Mouse (Mus musculus) spleen, adult 2 months (tissue): Measurements from ENCODE around the gene Arhgap45. TPM values are rescaled to one million over a fixed set of nuclear protein-coding genes. Genes with fewer than 3 reads are reported as not detected.

ENCODE experiments used
- DNase-seq, 2 experiments: peaks; one replicate each; pipeline versions ENCODE4 v3.0.0 to v3.0.0-alpha.2; 2012 to 2021; ENCODE audit warnings: low spot score in 2 of 2, low read depth in 1 of 2
- H3K27ac ChIP-seq: fragments of 200-500 bp; 2 replicates; pipeline ENCODE4 v1.5.1; 2012; ENCODE audit warnings: low read length, inconsistent platforms; ENCODE audit not compliant: insufficient read depth
- H3K27me3 ChIP-seq: fragments of 200-500 bp; 2 replicates; pipeline ENCODE4 v1.6.1; 2012; ENCODE audit warnings: mild to moderate bottlenecking, moderate library complexity, low read length, inconsistent platforms; ENCODE audit not compliant: control insufficient read depth, insufficient read depth
- H3K36me3 ChIP-seq: fragments of 200-500 bp; 2 replicates; pipeline ENCODE4 v1.6.1; 2012; ENCODE audit warnings: mild to moderate bottlenecking, low read length, inconsistent platforms; ENCODE audit not compliant: control insufficient read depth, insufficient read depth
- H3K4me1 ChIP-seq: fragments of 200-500 bp; 2 replicates; pipeline ENCODE4 v1.6.1; 2011; ENCODE audit warnings: inconsistent platforms; ENCODE audit not compliant: control insufficient read depth, insufficient read depth, insufficient read length
- H3K4me3 ChIP-seq: fragments of 200-500 bp; 2 replicates; pipeline ENCODE4 v1.5.1; 2011; ENCODE audit warnings: mild to moderate bottlenecking, inconsistent platforms; ENCODE audit not compliant: insufficient read depth, insufficient read length; ENCODE audit errors: extremely low read depth
- CTCF ChIP-seq: fragments of 200-500 bp; IDR thresholded peaks from 2 replicates; pipeline ENCODE4 v1.5.1; 2011; ENCODE audit warnings: mild to moderate bottlenecking, inconsistent platforms; ENCODE audit not compliant: insufficient read depth, insufficient read length, insufficient replicate concordance; ENCODE audit errors: extremely low read depth
- POLR2A ChIP-seq: fragments of 200-500 bp; IDR thresholded peaks from 2 replicates; pipeline ENCODE4 v1.6.1; 2011; ENCODE audit warnings: low read depth, low read length, inconsistent platforms
- WGBS: fragments of 180-500 bp; shearing (Covaris S2); methylation state at CpG from one replicate; pipeline ENCODE4 v1.1.7; 2018; 5-methylcytosine and 5-hydroxymethylcytosine counted together
- polyA plus RNA-seq: library from polyadenylated mRNA; depleted of rRNA; stranded (reverse); fragments of >200 nt; gene quantifications from 2 replicates; pipeline ENCODE4 v1.2.3, GENCODE M21; 2012

Arhgap45 gene
- polyA plus RNA-seq, 1 experiment, result 492 TPM

DNA sequence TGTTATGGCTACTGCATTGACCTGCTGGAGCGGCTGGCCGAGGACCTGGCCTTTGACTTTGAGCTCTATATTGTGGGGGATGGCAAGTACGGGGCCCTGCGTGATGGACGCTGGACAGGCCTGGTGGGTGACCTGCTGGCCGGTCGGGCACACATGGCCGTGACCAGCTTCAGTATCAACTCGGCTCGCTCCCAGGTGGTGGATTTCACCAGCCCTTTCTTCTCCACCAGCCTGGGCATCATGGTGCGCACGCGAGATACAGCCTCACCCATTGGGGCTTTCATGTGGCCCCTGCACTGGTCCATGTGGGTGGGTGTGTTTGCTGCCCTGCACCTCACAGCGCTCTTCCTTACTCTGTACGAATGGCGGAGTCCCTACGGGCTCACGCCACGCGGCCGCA lies 42.4 kb upstream of the Arhgap45 start:
- TF ChIP-seq CTCF (no peak), POLR2A (no peak)
- 93% methylated on average over 21 of the region's 21 CpGs for WGBS
- H3K27me3 ChIP-seq, result peaks cover 10% of the 10 kb centered on the region

DNA sequence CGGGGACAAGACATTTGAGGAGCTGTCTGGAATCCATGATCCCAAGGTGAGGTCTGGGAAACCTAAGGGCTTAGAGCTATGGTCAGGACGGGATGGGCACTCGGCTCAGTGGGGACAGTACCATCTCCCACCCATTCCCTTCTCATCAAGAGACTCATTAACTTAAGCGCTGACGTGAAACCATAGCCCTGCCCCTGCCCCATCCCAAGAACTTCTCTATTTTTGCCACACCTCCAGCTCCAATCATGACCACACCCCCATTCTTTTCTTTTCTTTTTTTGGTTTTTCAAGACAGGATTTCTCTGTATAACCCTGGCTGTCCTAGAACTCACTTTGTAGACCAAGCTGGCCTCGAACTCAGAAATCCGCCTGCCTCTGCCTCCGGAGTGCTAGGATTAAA lies 41.8 kb upstream of the Arhgap45 start:
- Histone ChIP-seq H3K27ac (no peak overlapping the region), H3K4me1 (no peaks in the 10 kb centered on the region; the same call in 1 of the 2 replicates), H3K36me3 (peaks cover 40% of the 10 kb centered on the region), H3K4me3 (no peak overlapping the region), H3K27me3 (peaks cover 10% of the 10 kb centered on the region)
- WGBS, result 74% methylated on average over 8 of the region's 8 CpGs
- TF ChIP-seq CTCF, result no peak
- TF ChIP-seq POLR2A, result no peak
- DNase-seq, result no peak

More for the DNA sequence above, 42.4 kb upstream of the Arhgap45 start:
- DNase-seq, result no peak
- Histone ChIP-seq H3K4me1 (no peaks in the 10 kb centered on the region; the same call in 1 of the 2 replicates), H3K4me3 (no peak overlapping the region), H3K27ac (no peak overlapping the region), H3K36me3 (peaks cover 36% of the 10 kb centered on the region)

DNA sequence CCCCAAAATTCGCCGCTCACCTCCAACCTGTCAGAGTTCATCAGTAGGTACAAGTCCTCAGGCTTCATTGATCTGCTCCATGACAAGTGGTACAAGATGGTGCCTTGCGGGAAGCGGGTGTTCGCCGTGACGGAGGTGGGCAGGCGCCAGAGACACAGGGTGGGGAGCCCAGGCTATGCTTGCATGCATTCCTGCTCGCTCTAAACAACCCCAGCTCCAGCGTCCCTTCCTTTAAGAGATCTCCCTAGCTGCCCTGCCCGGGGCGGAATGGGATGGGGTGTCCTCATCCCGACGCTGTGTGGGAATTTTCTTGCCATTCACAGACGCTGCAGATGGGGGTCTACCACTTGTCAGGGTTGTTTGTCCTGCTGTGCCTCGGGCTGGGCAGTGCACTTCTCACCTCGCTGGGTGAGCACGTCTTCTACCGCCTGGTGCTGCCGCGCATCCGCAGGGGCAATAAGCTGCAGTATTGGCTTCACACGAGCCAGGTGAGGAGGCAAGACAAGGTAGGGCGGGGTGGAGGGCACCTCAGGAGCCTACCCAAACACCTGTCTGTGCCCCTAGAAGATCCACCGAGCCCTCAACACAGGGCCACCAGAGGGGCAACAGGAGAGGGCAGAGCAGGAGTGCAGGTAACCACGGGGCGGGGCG lies 40.3 kb upstream of the Arhgap45 start:
- Histone ChIP-seq H3K4me3 (no peak overlapping the region), H3K36me3 (peaks cover 40% of the 10 kb centered on the region), H3K4me1 (no peaks in the 10 kb centered on the region), H3K27ac (no peak overlapping the region), H3K27me3 (peaks cover 2% of the 10 kb centered on the region; the same call in 1 of the 2 replicates)
- TF ChIP-seq CTCF, result no peak
- no peak for TF ChIP-seq POLR2A
- DNase-seq, result no peak
- 96% methylated on average over 28 of the region's 28 CpGs for WGBS

DNA sequence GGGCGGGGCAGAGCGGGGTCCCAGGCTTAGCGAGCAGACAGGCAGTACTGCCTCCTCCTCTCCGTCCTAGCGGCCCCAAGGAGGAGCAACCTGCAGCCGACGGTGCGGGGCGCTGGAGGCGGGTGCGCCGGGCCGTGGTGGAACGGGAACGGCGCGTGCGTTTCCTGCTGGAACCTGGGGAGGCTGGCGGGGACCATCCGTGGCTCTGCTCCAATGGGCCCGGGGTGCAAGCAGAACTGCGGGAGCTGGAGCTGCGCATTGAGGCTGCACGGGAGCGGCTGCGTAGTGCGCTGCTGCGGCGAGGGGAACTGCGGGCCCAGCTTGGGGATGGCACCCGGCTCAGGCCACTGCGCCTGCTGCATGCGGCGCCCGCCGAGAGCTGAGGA lies 39.7 kb upstream of the Arhgap45 start:
- DNase-seq, result no peak

DNA sequence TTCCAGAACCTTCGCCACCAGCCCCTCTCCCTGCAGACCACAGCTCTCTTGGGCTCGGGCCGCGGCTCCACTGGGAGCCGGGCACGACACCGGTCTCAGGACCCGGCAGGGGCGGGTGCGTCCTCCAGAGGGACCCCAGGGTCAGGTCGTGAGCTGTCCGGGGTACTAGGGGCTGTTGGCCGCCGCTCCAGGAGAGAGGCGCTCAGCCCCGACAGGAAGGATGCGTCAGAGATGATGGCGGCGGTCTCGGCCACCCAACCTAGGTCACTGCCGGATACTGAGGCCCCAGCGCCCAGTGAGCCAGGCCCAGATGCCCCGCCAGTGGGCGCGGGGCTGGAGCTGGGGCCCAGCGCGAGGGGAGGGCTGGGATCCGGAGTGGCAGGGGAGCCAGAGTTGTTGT lies 39.1 kb upstream of the Arhgap45 start:
- Histone ChIP-seq H3K27me3 (no peaks in the 10 kb centered on the region), H3K4me1 (0 out of 2 replicates have a peak, but pooled peaks cover 2% of the 10 kb centered on the region), H3K36me3 (peaks cover 40% of the 10 kb centered on the region), H3K4me3 (no peak overlapping the region), H3K27ac (no peak overlapping the region)
- 97% methylated on average over 28 of the region's 28 CpGs for WGBS
- no peak for DNase-seq
- TF ChIP-seq CTCF (no peak), POLR2A (no peak)

More for the DNA sequence above, 39.7 kb upstream of the Arhgap45 start:
- no peak overlapping the region for H3K4me3 ChIP-seq
- H3K27ac ChIP-seq, result no peak overlapping the region
- H3K4me1 ChIP-seq, result no peaks in the 10 kb centered on the region
- H3K36me3 ChIP-seq, result peaks cover 40% of the 10 kb centered on the region
- no peaks in the 10 kb centered on the region for H3K27me3 ChIP-seq
- 95% methylated on average over 33 of the region's 36 CpGs for WGBS
- TF ChIP-seq POLR2A (no peak), CTCF (no peak)

DNA sequence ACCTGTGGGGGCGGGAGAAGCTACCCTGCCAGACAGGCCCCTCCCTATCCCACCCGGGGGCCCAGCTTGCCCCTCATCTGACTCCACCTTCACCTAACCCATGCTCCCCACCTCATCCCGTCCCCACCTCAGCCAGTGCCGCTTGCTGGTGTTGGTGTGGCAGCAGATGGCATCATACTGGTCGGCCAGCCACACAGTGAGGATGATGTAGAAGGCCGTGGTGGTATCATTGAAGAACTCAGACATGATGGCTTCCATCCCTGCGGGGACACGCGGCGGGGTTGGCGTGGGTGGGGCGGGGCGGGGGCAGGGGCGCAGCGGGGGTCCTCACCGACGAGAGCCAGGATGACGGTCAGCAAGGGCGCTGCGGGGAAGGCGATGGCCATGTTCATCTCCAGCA lies 38.4 kb upstream of the Arhgap45 start:
- WGBS, result 97% methylated on average over 21 of the region's 21 CpGs
- peaks cover 40% of the 10 kb centered on the region for H3K36me3 ChIP-seq
- no peaks in the 10 kb centered on the region for H3K27me3 ChIP-seq
- DNase-seq, result no peak
- no peak overlapping the region for H3K27ac ChIP-seq
- peaks cover 8% of the 10 kb centered on the region; the same call in 1 of the 2 replicates for H3K4me1 ChIP-seq
- TF ChIP-seq CTCF (no peak), POLR2A (no peak)
- no peak overlapping the region for H3K4me3 ChIP-seq

DNA sequence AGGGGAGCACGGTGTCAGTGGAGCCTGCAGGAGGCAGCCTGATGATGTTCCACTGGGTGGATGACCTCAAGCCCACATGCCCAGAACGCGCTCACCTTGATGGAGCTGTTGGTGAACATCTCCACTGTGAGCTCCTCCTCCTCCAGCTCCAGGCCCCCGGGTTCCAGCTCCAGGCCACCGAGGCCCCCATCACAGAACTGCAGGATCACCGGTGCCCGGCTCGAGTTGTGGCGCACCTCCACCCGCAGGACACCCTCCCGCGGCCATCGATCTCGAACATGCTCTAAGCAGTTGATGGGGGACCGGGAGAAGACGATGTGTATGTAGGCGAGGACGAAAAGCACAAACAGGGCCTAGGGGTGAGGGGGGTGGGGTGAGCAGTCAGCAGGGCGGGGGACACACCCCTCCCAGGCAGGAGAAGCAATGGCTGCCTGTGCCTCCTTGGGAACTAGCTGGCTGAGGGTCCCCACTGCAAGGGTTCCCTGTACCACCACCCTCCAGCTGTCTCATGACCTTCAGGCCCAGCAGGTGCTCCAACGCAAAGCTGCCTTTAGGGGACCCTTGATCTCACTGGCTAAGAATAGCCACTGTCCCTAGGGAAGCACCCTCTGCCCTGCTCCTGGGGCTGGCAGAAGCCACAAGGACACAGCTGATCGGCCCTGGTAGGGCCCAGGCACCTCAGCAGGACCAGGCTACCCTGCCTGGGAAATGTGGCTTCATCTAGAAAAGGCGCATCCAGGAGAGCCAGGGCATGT lies 36.9 kb upstream of the Arhgap45 start:
- no peak for DNase-seq
- H3K4me1 ChIP-seq, result peaks cover 13% of the 10 kb centered on the region; the same call in 1 of the 2 replicates
- peaks cover 40% of the 10 kb centered on the region for H3K36me3 ChIP-seq
- no peak for TF ChIP-seq CTCF
- TF ChIP-seq POLR2A, result no peak
- H3K4me3 ChIP-seq, result no peak overlapping the region
- H3K27ac ChIP-seq, result no peak overlapping the region
- H3K27me3 ChIP-seq, result no peaks in the 10 kb centered on the region
- WGBS, result 90% methylated on average over 22 of the region's 22 CpGs
